Mouse (Mus musculus): ENCODE data around the gene Gls2.
"Not testable (repeated sequence)": the region's sequence is repeated elsewhere in the genome, so short reads cannot be mapped to it uniquely, and the experiment has no call there.

Gls2 gene

DNA sequence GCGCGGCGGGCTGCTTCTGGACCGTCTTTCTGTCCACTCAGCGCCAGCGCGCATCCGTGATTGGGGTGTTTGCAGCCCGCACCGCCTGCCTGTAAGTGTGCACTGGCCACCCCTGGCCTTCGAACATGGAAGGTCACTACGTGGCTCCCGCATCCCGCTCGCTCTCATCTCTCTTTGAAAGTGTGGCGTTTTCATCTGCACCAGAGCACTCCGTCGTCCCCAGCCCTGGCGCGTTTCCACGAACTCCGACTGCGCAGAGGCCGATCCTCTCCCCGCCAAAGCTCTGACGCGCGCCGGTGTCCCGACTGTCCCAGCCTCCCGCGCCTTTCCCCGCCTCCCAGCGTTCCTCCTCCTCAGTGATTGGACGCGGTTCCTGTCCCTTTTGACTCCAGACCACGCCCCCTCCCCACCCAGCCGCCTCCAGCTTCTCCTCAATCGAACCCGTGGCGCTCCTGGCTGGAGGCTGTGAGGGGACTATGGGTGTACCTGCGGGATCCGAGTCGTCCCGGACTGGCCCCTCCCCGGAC, at the start of gene Gls2:
Gene Gls2, plus strand, starts transcription at position 434 of the 527 bp plus-strand sequence.
- in situ Hi-C loops (cut with MboI; ENCODE audit: unreplicated experiment in 2 of 2), result loop anchor here (25.0 kb wide), 2 partner anchors 532 to 557 kb away; partner anchors contain the start of genes Nab2 (in 1 of the 2), Nemp1 (in 1 of the 2) and Stat6 (in 1 of the 2)

DNA sequence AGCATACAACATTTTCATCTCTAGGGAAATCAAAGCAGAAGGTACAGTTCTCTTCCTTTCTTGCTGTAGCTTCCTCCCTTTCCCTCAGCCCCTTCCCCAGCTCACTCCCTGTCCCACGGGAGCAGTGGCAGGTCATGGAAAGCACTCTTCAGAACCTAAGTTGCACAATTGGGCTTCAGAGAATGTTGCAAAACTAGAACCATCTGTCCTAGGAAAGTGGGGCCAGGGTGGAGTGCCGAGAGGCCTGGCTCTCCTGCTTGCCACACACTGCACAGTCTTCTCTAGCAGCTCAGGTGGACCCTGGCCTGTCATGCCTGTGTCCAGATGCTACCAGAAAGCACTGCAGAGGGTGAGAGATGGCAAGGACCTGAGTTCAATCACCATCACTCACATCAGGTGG, 49.3 kb upstream of the Gls2 start:
- in situ Hi-C loops (cut with MboI; ENCODE audit: unreplicated experiment in 2 of 2), result loop anchor here (5.0 kb wide), 1 partner anchor 42 kb away; no protein-coding TSS in a partner anchor

DNA sequence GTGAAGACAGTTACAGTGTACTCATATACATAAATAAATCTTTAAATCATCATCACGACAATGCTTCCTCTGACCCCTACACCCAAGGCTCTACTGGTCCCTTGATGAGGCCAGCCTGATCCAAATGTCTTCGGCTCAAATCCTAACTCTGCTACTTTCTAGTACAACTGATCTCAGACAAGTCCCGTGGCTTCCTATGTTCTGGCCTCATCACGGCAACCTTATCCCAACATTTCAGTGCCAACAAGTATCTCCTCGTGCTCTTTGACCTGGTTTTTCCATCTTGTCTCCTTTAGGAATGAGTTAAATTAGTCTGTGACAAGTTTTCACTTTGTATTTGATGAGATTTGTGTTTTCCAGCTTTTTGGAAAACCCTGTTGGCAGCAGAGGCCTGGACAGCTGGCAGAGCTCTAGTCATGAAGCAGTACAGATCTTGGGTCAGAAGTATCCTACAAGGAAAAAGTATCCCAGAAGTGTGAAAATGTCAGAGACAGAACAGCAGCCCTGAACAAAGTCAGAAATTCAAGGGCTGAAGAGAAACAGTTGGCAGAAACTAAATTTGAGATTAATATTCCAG, 45.4 kb upstream of the Gls2 start:
- in situ Hi-C loops (cut with MboI; ENCODE audit: unreplicated experiment in 2 of 2), result no loop called here

DNA sequence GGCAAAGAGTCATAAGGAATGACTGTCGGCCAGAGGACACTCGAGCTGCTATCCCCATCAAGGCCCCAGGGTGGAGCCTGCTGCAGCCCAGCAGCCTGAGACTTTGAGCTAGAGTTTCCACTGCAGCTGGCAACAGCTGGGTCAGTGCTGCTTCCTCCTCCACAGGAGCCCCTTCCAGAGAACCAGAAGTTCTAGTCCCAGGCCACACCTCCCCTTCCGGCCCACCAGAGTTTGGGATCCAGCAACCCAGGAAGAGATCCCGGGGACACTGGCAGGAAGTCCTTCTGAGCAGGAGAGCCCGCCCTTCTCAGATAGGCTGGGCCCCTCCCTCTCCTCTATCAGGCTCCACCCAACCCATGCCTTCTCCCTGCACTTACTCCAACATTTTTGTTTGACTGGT, 44.7 kb upstream of the Gls2 start:
- in situ Hi-C loops (cut with MboI; ENCODE audit: unreplicated experiment in 2 of 2), result no loop called here

DNA sequence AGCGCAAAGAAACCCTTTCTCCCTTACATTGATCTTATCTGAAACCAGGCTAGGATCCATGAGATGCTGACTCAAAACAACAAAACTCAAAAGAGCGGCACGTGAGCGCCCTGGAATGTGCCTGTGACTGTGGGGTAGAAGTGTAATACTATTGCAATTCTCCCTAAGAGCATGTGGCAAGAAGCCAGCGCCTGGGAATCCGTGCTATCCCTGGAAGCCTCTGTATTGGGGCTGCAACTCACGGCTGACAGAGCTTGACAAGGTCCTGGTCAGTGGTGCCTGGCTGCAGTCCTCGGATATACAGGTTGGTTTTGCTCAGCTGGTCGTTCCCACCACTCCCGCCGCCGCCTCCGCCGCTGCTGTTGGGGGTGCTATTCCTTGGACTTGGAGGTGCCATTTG, 43.3 kb upstream of the Gls2 start:
- in situ Hi-C loops (cut with MboI; ENCODE audit: unreplicated experiment in 2 of 2), result no loop called here

DNA sequence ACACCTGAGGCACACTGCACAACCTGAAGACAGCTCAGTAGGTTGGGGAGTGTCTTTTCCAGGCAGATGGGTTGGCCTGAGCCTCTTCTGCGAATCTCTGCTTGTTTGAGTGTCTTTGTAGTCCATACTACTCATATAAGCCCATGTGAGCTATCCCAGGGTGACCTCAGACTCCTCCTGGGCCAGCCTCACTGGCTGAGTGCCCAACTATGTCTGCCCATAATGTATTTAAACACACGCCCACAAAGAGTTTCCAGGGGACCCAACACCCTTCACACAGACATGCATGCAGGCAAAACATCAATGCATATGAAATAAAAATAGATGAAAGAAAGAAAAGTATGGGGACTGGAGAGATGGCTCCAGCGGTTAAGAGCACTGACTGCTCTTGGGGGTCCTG, 40.3 kb upstream of the Gls2 start:
- in situ Hi-C loops (cut with MboI; ENCODE audit: unreplicated experiment in 2 of 2), result no loop called here

DNA sequence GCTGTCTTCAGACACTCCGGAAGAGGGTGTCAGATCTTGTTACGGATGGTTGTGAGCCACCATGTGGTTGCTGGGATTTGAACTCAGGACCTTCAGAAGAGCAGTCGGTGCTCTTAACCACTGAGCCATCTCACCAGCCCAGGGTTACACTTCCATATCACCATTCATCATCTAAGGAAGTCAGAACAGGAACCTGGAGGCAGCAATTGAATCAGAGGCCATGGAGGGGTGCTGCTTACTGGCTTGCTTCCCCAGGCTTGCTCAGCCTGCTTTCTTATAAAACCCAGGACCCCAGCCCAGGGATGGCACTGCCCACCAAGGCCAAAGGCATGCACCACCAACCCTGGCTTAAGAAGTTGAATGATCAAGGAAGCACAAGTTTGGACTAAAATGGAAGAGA, 28.5 kb upstream of the Gls2 start:
- in situ Hi-C loops (cut with MboI; ENCODE audit: unreplicated experiment in 2 of 2), result not testable (repeated sequence)

DNA sequence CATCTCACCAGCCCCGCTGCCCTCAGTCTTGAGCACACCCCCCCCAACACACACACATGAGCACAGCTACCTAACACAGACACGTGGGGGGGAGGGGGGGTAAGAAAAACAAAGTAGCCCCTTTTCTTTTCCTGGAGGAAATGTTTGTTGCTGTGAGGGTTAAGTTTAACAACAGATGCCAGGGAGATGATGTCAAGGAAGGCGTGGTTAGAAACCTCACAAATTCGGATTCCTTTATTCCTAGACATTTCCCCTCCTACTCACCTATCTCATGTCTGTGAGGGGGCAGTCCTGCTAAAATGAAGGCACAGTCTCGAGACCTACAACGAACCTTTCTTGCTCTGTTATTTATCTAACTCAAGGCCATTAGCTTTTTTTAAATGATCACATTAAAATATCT, 27.2 kb upstream of the Gls2 start:
- in situ Hi-C loops (cut with MboI; ENCODE audit: unreplicated experiment in 2 of 2), result no loop called here

DNA sequence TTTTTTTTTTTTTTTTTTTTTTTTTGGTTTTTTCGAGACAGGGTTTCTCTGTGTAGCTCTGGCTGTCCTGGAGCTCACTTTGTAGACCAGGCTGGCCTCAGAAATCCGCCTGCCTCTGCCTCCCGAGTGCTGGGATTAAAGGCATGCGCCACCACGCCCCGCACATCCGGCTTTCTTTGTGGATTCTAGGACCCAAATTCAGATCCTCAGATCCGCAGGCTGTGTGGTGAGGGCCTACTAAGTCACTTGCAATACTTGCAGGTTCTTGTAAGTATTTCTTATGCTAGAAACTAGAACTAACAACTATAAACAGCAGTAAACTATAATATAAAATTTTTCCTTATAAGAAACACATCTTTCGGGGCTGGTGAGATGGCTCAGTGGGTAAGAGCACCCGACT, 22.9 kb upstream of the Gls2 start:
- in situ Hi-C loops (cut with MboI; ENCODE audit: unreplicated experiment in 2 of 2), result not testable (repeated sequence)

DNA sequence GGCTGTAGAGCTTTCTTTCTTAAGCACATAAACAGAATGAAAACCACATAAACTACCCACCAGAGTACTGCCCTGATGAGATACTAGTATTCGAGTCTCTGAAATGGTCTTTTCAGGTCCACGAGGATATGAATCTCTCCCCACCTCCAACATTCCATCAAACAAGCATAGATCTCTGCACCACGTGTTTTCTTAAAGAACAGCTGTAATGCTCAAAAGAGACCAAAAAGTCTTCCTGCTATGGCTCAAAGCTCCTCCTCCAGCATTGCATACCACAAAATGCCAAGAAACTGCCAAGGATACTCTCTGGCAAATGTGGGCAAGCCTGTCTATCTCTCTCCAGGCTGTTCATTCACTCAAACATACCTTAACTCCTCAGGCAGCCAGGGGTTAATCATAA, 19.0 kb upstream of the Gls2 start:
- in situ Hi-C loops (cut with MboI; ENCODE audit: unreplicated experiment in 2 of 2), result loop anchor here (25.0 kb wide), 2 partner anchors 513 to 538 kb away; partner anchors contain the start of genes Nab2 (in 1 of the 2), Nemp1 (in 1 of the 2) and Stat6 (in 1 of the 2)

DNA sequence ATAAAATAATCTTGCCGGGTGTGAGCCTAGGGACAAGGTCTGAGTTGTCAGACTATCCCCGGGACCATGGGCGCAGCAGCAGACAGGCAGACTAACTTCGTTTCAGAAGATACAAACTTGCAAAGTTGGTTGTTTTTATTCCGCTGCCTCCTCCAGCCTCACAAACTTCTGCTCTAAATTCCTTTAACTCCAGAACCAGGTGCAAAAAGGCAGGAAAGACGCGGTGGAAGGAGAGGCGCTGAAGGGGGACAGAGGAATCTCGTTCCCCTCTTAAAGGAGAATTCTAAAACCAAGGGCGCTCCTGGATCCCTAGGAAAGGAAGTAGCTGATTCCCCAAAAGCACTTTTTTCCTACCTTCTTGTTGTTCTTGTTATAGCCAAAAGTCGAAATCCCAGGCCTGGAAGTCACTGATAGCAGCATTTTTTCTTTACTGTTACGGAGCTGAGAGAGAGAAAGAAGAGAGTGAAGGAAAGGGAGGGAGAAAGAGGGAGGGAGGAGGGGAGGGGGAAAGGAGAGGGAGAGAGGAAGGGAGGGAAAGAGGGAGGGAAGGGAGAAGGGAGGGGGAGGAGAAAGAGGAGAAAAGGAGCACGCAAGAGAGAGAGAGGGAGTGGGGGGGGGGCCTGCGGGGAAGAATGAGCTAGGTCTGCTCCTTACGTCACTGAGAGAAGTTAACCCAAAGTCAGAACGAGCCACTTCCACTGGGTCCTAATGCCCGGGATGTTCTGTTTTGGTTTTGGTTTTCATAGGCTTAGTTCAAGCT, 18.1 kb upstream of the Gls2 start:
- in situ Hi-C loops (cut with MboI; ENCODE audit: unreplicated experiment in 2 of 2), result loop anchor here (25.0 kb wide), 2 partner anchors 514 to 539 kb away; partner anchors contain the start of genes Nab2 (in 1 of the 2), Nemp1 (in 1 of the 2) and Stat6 (in 1 of the 2)

DNA sequence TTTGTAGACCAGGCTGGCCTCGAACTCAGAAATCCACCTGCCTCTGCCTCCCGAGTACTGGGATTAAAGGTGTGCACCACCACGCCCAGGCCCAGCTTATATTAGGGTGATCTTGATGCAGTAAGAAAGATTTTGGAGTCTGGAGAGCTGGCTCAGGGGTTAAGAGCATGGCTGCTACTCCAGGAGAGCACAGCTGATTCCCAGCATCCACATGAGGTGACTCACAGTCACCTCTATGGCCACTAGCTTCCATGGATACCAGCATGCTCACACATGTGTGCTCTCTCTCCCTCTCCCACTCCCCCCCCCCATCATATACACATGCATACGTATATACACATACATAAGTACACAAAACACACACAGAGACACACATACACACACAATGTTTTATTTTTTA, 16.9 kb upstream of the Gls2 start:
- in situ Hi-C loops (cut with MboI; ENCODE audit: unreplicated experiment in 2 of 2), result loop anchor here (25.0 kb wide), 2 partner anchors 515 to 540 kb away; partner anchors contain the start of genes Nab2 (in 1 of the 2), Nemp1 (in 1 of the 2) and Stat6 (in 1 of the 2)

DNA sequence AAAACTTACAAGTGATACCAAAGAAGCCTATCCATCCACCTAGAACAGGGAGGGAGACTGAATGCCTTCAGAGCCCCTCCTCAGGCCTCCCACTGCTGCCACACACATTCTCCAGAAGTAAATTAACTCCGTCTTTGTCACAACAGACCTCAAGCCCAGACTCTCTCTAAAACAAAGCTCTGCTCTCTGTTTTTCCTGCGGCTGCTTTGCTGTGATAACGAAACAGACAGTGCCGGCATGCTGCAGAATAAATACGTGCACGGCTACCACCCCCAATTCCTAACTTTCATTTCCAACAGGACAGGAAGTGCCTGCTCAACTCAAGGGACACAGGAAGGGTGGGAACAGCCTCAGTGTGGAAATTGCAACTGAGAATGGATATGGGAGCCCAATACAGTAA, 14.3 kb upstream of the Gls2 start, which contains the start of gene Rbms2:
Gene Rbms2, minus strand, starts transcription at position 309 of the 400 bp plus-strand sequence.
- in situ Hi-C loops (cut with MboI; ENCODE audit: unreplicated experiment in 2 of 2), result loop anchor here (25.0 kb wide), 2 partner anchors 518 to 543 kb away; partner anchors contain the start of genes Nab2 (in 1 of the 2), Nemp1 (in 1 of the 2) and Stat6 (in 1 of the 2)

DNA sequence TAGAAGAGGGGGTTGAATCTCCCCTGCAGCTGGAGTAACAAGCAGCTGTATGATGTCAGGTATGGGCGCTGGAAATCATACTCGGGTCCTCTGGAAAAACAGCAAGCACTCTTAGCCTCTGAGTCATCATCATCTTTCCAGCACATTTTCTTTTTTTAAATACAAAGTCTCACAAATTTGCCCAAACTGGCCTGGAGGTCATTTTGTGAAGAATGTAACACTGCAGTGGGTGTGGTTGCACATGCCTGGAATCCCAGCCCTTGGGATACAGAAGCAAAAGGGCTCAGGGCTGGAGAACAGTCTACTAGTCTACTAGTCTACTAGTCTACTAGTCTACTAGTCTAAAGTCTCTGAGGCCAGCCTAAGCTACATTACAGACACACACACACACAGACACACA, 10.0 kb upstream of the Gls2 start:
- in situ Hi-C loops (cut with MboI; ENCODE audit: unreplicated experiment in 2 of 2), result loop anchor here (25.0 kb wide), 2 partner anchors 522 to 547 kb away; partner anchors contain the start of genes Nab2 (in 1 of the 2), Nemp1 (in 1 of the 2) and Stat6 (in 1 of the 2)

DNA sequence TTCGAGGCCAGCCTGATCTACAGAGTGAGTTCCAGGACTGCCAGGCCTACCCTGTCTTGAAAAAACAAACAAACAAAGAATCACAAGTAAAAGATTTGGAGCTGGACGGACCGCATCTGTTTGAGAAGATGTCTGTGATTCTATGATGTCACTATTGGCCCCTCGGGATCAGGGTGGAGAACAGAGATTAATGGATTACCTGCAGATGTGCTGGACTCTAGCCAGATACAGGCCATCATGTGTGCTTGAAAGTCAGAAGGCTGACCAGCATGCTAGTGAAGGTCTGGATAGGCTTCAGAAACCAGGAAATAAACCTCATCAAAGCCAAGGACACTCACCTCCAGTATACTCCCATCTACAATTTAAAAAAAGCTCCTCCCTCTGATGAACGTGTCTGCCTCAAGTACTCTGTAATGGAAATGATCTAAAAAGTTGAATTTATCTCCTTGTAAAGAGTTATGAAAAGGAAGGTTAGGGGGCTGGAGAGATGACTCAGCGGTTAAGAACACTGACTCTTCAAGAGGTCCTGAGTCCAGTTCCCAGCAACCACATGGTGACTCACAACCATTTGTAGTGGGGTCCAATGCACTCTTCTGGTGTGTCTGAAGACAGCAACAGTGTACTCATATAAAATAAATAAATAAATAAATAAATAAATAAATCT, 8.8 kb upstream of the Gls2 start:
- in situ Hi-C loops (cut with MboI; ENCODE audit: unreplicated experiment in 2 of 2), result loop anchor here (5.0 to 25.0 kb wide), 6 partner anchors 43 to 548 kb away; partner anchors contain the start of genes Baz2a (in 1 of the 2), Nab2 (in 1 of the 2), Nemp1 (in 1 of the 2) and Stat6 (in 1 of the 2)

DNA sequence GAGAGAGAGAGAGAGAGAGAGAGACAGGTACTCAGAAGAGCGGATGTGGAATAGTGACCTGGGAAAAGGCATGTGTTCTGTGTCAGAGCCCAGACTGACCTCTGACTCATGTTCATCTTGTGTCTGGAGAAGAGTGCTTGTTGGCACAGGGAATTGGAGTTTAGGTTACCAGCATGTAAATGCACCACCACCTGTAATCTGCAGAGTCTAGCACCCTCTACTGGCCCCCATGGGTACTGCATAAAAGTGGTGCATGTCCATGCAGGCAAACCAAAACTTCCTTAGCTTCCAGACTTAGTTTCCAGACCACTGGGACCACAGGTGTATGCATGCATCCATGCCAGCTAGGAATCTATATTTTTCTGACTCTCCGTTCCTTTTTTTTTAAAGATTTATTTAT, 8.3 kb upstream of the Gls2 start:
- in situ Hi-C loops (cut with MboI; ENCODE audit: unreplicated experiment in 2 of 2), result loop anchor here (5.0 to 25.0 kb wide), 6 partner anchors 44 to 549 kb away; partner anchors contain the start of genes Baz2a (in 1 of the 2), Nab2 (in 1 of the 2), Nemp1 (in 1 of the 2) and Stat6 (in 1 of the 2)

DNA sequence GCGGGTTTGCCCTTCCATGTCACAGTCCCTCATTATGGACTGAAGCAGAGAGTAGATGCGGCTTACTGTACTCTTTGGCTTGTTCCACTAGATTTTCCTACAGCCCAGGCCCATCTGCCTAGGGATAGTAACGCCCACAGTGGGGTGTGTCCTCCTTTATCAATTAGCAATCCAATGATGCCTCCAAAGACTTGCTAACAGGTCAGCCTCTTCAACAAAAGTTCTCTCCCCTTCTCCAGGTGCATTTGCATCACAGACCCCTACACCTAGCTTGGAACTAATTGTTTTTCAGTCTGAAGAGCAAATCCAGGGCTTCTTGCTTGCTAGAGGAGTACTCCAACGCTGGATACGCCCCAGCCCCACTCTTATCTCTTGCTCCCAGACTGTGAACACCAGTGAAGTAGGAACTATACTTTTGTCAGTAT, 7.1 kb upstream of the Gls2 start:
- in situ Hi-C loops (cut with MboI; ENCODE audit: unreplicated experiment in 2 of 2), result loop anchor here (5.0 to 25.0 kb wide), 6 partner anchors 45 to 550 kb away; partner anchors contain the start of genes Baz2a (in 1 of the 2), Nab2 (in 1 of the 2), Nemp1 (in 1 of the 2) and Stat6 (in 1 of the 2)

DNA sequence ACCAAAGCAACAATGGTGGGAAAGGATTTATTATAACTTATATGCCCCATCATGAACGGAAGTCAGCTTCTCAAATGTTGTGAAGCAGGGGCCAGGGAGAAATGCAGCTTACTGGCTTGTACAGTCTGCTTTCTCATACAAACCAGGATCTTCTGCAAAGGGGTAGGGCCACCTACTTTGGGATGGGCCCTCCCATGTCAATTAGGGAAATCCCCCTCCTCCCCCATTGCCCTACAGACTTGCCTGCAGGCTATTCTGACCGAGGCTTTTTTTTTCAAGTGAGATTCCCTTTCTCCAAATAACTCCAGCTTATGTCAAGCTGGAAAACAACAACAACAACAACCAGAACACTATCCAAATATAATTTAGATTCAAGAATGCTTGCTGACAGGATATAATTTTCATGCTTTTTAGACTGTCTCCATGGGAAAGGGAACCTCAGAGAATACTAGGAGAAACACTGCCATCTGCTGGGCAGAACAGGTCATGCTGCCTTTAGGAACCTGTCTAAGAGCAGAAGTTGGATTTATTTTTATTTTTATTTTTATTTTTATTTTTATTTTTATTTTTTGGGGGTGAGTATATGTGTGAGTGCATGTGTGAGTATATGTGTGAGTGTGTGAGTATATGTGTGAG, 5.9 kb upstream of the Gls2 start:
- in situ Hi-C loops (cut with MboI; ENCODE audit: unreplicated experiment in 2 of 2), result loop anchor here (5.0 to 25.0 kb wide), 6 partner anchors 46 to 551 kb away; partner anchors contain the start of genes Baz2a (in 1 of the 2), Nab2 (in 1 of the 2), Nemp1 (in 1 of the 2) and Stat6 (in 1 of the 2)

DNA sequence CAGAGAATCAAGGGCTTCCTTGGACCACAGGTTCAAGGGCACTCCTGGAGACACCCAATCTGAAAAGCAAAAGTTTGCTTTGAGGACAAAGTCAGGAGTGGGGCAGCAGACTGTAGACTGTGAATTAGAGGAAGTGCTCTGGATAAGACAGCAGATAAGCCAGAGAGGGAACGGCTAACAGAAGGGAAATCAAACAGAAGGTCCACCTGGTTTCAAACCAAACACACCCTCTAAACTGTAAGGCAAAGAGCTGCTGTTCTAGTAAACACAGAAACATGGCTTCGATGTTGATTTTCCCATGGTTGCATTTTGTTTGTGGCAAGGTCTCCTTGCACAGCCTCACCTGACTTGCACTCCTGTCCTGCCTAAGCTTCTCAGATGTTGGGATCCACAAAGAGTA, 2.8 kb upstream of the Gls2 start:
- in situ Hi-C loops (cut with MboI; ENCODE audit: unreplicated experiment in 2 of 2), result loop anchor here (25.0 kb wide), 2 partner anchors 529 to 554 kb away; partner anchors contain the start of genes Nab2 (in 1 of the 2), Nemp1 (in 1 of the 2) and Stat6 (in 1 of the 2)

Data from v-Abl transformed pro-B cells (cell line).